Mouse (Mus musculus) left cerebral cortex, postnatal 10 days (tissue): Measurements from ENCODE around the gene Sppl3. TPM values are rescaled to one million over a fixed set of nuclear protein-coding genes. Genes with fewer than 3 reads are reported as not detected.

ENCODE experiments used
- DNase-seq, 2 experiments: peaks; one replicate each; pipeline ENCODE4 v3.0.0; 2021 to 2022; ENCODE audit warnings: low spot score in 2 of 2, mixed read lengths in 1 of 2; ENCODE audit errors: extremely low spot score in 1 of 2
- intact Hi-C: fragments of 180-260 bp; cut with DNase I; formaldehyde crosslinking; loops from one replicate; pipeline ENCODE4 v1.15.1; 2025
- total RNA-seq, 2 experiments: library from RNA; stranded (reverse); gene quantifications; 2 replicates each; pipeline ENCODE4 v1.2.3; 2021

The Sppl3 gene
- total RNA-seq, 2 experiments from 2014 or later = 112 to 115 TPM

DNA sequence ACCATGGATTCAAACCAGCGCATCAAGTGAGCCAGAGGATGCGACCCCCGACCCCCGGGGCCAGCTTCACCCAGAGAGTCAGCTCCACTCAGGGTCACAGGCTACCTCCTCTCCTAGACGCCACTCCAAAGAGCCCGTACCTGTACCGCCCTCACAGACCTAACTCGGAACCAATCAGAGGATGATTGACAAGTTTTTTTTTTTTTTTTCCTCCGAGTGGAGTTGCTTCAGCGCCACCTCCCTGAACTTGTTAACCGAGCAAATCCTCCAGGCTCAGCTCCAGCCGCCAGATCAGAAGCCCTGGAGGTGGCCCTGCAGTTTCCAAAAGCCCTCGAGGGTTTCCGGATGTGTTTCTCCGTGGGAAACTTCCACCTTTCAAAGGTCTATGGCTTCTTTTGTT is 28.9 kb upstream of the Sppl3 start:
- peak in 1 of 2 experiments; percentile 38 for DNase-seq
- intact Hi-C loops = no loop called here

DNA sequence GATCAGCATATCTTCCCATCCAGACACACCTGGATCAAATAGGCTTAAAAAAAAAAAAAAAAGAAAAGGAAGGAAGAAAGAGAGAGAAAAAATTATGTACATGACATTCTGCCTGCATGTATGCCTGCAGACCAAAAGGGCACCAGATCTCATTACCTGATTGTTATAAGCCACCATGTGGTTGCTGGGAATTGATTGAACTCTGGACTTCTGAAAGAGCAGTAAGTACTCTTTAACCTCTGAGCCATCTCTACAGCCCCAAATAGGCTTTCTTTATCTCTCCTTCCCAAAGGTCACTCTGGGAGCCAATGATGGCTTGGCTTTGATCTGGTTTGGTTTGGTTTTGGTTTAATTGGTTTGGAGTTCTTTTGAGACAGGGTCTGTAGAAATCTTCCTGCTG is 25.9 kb upstream of the Sppl3 start:
- DNase-seq = no peak
- intact Hi-C loops = no loop called here

DNA sequence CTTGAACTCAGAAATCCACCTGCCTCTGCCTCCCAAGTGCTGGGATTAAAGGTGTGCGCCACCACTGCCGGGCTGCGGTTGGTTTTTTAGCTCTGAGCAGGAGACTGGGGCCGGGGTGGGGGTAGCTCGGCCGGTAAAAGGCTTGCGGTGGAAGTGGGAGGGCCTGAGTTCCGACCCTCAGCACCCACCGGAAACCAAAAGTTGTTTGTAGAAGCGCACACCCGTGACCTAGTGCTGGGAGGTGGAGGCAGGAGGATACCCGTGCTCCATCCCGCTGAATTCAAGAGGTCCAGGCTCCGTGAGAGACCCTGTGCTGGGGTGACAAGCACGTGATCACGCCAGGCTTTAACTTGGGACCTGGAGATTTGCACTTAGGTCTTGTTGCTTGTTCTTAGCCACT is 14.5 kb upstream of the Sppl3 start:
- DNase-seq = no peak
- intact Hi-C loops = no loop called here

DNA sequence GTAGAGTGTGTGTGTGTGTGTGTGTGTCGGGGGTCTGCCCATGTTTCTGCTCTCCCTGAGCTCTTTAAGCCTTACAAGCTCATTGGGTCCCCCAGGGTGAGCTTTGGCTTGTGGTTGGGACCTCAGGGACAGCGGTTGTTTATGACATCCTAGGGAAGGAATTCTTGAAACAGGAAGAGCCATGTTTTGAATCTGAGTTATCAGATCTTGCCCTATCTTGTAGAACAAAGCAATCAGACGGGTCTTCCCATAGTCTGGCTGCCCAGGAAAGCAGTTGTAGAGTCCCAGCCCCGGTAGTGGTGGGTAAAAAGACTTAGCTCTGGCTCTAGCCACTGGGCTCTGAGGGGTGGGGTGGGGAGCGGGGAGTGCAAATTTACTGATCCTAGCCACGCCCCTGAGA is 13.6 kb upstream of the Sppl3 start:
- intact Hi-C loops = no loop called here

DNA sequence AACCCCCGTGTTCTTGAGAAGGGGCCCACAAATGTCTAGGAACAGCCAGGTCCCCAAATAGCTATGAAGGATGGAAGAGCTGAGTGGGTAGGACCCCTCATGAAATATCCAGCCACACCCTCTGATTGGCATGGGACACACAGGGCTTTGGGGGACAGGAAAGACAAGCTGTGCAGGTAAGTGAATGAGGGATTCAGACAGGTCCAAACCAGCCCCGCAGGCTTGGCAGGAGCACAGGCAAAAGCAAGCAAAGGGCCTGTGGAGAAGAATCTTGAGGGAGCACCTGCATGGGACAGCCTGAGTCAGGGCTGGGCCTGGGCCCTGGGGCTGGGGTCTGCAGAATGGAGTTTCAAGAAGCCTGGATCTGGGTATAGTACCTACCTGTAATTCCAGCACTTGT is 10.4 kb upstream of the Sppl3 start:
- intact Hi-C loops = no loop called here
- no peak for DNase-seq

More for the DNA sequence above, 13.6 kb upstream of the Sppl3 start:
- no peak for DNase-seq

DNA sequence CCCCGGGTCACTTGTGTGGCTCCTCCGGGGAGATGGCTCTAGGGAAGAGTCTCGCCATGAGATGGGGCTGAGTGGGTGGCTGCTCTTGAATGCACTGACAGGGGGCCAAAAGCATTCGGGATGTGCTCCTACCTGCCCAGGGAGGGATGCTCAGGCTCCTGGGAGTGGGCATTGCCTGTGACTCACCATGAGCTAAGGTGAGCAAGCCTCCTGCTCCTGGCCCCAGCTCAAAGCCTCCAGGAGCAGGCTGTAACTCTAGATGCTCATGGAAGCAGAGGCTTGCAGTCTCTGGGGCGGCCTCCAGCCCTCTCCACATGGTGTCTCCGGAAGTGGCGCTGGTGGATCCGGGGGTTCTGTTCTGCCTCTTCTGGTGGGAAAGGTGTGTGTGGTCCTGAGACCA is 9.5 kb upstream of the Sppl3 start:
- intact Hi-C loops = no loop called here
- DNase-seq = no peak

DNA sequence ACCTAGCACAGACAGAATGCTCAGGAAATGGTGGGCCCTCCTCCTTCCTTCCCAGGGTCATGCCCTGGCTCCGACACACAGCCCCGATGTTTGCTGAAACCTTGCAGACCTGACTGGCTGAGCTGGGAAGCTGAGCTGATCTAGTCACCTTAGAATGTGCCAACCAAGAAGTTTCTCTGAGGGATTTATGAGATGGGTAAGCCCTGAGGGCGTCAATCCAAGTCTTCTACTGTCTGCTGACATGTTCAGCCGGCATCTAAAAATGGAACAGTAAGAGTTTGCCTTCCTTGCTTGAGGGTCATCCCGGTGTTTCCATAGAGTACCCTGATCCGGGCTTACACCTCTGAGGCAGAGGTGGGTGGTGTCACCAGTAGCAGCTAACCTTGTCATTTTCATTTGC is 8.2 kb upstream of the Sppl3 start:
- intact Hi-C loops = no loop called here
- DNase-seq = no peak

DNA sequence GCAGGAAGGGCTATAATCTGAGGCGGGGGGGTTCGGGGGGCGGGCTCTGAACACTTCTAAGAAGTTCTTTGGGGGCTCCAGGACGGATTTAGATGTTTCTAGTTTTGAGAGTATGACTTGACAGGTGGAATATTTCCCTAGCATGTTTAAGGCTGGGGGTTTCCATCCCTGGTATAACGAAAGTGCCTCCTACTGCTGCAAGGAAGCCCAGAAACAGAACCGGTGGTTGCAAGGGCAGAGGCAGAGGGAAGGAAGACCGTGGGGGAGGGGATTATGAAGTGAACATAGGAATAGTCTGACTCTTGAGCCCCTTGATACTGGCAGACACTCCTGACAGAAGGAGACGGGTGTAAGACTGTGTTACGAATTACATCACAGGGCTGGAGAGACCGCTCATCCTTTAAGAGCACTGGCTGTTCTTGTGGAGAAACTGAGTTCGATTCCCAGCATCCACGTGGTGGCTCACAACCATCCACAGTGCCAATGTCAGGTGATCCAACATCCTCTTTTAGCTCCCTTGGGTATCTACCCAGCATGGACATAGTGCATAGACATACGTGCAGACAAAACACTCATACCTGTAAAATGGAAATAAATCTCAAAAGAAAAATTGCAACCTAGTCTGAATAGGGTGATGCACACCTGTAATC is 7.6 kb upstream of the Sppl3 start:
- intact Hi-C loops = no loop called here
- no peak for DNase-seq

DNA sequence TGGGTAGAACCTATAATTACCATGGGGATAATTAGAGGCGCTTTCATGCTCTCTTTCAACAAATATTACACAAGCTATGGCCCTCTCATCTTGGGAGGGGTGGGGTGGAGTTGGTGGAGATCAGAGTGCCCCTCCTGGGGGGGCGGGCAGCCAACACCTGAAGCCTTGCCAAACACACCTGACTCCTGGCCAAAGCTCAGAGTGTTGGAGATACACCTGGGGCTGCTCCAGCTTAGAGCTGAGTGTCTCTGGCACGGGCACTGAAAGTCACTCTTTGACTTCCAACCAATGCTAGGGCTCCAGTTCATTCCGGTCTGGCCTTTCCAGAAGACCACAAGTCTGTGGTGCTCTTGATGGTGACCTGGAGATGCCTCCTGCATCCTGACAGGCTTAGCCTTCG is 3.2 kb upstream of the Sppl3 start:
- no peak for DNase-seq
- intact Hi-C loops = no loop called here

DNA sequence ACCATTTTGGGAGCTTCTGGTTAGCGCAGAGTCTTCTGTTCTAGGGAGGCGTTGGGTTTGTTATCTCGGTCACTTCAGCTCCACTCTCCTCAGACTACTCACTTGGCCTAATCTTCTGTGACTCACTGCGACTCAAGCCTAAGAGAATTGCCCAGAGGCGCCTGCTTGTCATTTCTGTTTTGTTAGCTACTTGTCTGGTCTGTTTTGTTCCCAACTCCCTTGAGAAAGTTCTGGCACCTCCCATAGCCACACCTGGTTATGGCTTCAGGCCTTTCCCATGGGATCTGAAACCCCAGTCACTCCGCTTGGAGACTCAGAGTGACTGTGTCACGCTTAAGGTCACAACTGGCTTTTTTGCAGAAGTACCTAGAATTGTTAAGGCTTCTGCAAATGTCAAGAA is 2.6 kb upstream of the Sppl3 start:
- DNase-seq = no peak
- intact Hi-C loops = no loop called here

DNA sequence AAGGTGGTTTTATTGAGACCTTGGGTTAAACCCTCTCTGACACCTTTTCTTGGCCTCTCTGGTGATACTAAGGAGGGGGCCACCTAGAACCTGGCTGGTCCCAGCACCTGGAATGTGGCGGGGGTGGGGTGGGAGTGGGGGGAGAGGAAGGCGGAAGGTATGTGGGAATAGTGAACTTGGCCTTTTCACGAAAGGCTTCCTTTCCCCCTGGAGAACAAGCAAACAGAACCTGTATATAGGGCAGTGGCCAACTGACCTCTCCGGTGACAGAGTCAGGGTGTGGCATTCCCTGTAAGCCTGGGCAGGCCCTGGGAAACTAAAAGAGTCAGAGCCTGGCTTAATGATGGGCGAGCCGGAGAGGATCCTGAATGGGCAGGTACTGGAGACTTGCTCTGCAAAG is 1.8 kb upstream of the Sppl3 start:
- intact Hi-C loops = no loop called here
- DNase-seq = no peak

DNA sequence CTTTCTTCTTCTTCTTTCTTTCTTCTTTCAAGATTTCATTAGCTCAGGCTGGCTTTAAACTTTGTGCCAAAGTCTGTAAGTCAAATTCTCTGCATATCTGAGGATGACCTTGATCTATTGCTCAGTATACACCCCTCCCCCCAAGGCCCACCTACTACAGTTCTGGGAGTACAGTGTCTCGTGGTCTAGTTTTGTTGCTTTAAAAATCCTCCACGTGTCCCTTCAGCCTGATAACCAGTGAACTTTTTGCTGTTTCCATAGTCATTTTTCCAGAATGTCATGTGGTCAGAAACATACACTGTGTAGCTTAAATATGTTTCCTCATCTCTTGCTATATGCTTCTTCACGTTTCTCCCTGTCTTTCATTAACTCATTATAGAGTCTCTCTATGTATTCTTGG is 976 bp upstream of the Sppl3 start:
- DNase-seq = no peak
- intact Hi-C loops = loop anchor here (5.0 kb wide), 1 partner anchor 57 kb away; no protein-coding TSS in a partner anchor

DNA sequence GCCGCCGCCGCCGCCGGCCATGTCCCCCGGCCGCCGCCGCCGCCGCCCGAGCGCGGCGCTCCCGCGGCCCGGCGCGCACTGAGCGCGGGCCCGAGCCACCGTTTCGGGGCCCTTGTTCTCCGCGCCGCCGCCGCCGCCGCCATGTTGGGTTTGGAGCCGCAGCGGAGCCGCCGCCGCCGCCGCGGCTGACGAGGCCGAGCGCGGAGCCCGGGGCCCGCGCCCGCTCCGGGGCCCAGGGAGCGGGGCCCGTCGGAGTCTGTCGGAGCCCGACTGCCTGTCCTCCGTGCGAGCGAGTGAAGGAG is 231 bp downstream of the Sppl3 start:
- intact Hi-C loops = loop anchor here (5.0 kb wide), 1 partner anchor 56 kb away; no protein-coding TSS in a partner anchor
- no peak for DNase-seq

DNA sequence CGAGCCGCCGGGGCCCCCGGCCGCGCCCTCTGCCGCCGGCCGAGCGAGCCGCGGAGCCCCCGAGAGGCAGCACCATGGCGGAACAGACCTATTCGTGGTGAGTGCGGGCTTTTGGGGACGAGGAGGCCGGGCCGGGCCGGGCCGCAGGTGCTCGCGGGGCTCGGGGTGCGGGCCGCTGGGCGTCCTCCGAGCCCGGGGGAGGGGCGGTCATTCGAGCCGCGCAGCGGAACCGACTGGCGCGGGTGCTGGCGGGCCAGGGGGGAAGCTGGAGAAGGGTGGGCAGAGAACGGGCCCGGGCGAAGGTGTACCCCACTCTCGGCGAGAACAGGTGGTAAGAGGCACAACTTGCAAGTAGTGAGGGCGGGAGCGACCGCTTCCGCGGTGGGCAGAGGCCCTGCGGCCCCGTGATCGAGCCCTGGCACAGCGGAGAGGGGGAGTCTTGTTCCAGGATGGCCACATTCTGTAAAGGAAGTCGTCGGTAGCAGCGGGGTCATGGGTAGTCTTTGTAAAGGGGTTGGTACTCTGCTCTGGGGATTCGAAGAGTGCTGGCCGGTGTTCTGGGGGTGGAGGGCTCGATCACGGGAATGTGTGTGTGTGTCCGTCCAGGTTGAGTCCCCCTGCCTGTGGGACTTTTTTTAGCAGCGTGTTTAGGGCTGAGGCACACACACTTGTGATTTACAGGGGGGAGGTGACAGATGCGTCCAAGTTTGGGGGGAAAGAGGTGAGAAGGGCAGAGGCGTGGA is 753 bp downstream of the Sppl3 start:
- DNase-seq = peak in 1 of 2 experiments; percentile 74
- intact Hi-C loops = loop anchor here (5.0 kb wide), 1 partner anchor 56 kb away; no protein-coding TSS in a partner anchor

DNA sequence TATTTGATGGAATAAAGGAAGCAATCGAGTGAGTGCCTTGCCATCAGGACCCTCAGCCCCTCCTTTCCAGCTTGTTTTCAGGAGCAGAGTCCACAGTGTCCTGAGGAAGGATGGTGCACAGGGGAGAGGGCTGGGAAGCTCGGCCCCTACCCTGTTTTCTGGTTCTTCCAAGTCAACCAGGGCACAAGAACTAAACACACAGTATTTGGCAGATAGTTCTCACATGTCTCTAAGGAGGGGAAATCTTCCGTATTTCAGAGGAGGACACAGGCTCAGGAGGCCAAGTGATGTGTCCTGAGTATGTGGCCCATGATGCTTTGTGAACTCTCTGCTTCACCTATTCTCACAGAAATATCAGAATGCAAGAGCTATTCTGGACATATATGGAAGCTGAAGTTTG is 2.5 kb downstream of the Sppl3 start:
- DNase-seq = no peak
- intact Hi-C loops = loop anchor here (5.0 kb wide), 1 partner anchor 54 kb away; no protein-coding TSS in a partner anchor

DNA sequence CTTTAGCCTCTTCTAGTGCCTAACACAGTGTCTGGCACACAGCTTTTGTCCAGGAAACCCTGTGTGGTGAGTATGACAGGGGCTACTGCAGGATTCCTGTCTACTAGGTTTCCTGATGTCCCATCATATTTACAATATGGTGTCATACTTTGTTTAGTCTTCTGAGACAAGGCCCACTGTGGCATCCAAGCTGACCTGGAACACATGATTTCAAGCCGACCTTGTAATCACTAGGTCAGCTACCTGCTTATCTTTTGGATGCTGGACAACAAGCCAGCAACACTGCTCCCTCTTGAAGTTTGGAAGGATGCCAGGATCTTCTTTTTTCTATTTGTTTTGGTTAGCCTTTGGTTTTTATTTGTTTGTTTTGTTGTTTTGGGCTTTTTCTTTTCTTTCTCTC is 3.6 kb downstream of the Sppl3 start:
- intact Hi-C loops = loop anchor here (5.0 kb wide), 1 partner anchor 53 kb away; no protein-coding TSS in a partner anchor
- DNase-seq = no peak

DNA sequence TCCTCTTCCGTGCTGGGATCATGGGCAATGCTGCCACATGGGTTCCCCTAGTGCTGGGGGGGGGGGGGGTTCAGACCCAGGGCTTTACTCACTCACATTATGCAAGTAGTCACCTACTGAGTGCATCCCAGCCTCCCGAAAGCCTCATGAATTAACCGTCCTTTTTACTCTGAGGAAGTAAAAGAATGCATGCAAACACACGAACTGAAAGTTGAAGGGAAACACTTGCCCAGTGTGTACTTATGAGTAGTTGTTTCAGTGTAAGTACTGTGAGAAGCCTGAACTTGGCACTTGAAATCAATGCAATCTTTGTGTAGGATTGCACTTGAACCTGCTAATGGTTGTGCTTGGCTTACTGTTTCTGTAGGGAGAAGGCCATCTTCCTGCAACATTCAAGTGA is 4.2 kb downstream of the Sppl3 start:
- intact Hi-C loops = no loop called here
- DNase-seq = no peak

DNA sequence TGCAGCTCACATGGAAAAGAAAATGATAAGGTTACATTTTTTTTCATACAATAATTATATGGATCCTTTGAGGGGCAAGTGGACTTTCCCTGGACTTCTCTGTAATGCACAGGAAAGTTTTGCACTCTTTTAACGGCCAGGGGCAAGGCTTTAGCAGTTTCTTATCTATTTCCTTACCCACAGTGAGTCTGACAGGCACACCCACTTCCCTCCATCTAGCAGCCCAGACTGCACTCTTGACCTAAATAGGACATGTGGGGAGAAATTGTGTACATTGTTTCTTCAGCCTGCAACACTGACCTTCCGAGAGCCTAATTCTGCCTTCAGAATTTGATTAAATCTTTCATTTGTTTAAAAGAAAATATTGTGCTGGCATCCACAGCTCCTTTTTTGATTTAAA is 7.3 kb downstream of the Sppl3 start:
- intact Hi-C loops = no loop called here
- DNase-seq = no peak

DNA sequence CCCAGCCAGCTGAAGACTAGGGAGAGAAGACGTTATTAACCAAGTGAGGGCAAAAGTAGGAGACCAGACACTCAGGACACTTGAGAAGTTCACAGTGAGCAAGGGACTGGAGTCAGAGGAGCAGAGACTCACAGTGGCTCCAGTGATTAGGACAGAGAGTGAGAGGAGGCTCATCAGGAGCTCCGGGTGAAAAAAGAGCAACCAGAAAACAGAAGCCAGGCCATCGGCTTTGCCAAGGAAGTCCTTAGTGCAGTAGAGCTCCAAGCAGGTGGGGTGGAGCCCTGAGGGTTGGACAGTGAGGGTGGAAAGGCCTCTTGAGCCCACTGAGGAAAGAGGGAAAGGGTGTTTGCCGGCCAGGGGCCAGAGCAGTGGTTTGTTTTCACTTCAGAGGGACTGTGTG is 7.9 kb downstream of the Sppl3 start:
- intact Hi-C loops = no loop called here
- no peak for DNase-seq

DNA sequence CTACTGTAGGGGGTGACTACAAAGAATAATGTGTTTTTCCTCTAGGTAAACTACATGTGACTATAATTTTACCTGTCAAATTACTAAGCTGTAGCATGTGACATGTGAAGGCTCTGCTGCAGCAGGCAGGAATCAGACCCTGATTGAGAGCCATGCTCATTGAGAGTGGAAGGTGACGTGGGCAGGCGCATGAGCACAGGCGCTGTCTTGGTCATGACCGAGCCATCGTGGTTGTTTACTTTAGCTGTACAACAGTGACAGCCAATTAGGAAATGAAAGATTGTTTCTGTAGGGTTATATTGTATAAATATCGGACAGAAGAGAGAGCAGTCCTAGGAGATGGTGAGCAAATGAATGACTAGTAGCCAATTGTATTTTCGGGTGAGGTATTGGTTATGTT is 11.1 kb downstream of the Sppl3 start:
- no peak for DNase-seq
- intact Hi-C loops = no loop called here

DNA sequence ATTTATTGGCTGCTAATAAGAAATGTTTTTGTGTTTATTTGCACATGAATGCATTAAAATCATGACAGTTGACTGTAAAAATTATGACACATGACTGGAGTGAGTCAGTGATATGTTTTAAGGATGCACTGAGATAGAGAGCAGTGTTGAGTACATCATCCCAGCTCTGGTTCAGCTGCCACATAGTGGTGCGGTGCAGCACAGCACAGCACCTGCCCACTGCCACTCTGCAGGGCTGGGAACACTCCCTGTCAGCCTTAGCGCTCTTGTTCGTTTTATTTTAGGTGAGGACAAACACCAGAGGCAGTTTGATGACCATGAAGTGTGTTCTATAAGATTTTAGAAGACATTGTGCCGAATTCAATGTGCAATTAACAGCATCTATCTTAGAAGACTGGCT is 15.2 kb downstream of the Sppl3 start:
- DNase-seq = no peak
- intact Hi-C loops = no loop called here
